Comparison of ENCODE assay signal across 8 mouse cellular contexts in genomic region chr13:99152305-99152930, GRCm38 (mm10). TPM values are rescaled to one million over a fixed set of nuclear protein-coding genes. Genes with fewer than 3 reads are reported as not detected.
DNase-seq lines count a peak whose midpoint lies in the region; ATAC-seq and TF ChIP-seq lines count a peak whose summit lies in the region.

No protein-coding gene starts in this region.

- no peak overlapping the region for H3K27ac ChIP-seq in kidney, embryonic 15.5 days
- peak overlapping the region; percentile 6; the same call in 1 of the 2 replicates for H3K27ac ChIP-seq in limb, embryonic 13.5 days
- H3K27ac ChIP-seq in thymus, adult 2 months (ENCODE audit: control insufficient read depth, insufficient read depth, low read length) = no peak overlapping the region

- no peak for ATAC-seq in kidney, embryonic 15.5 days (replicated peaks; ENCODE audit: low FRiP score)
- peak; percentile 70 for ATAC-seq in Patski
- ATAC-seq in limb, embryonic 13.5 days (ENCODE audit: low FRiP score, low read depth) = no peak
- ATAC-seq in erythroblast, adult 5-6 weeks (replicated peaks; ENCODE audit: low FRiP score, poor library complexity, severe bottlenecking) = no peak

- WGBS in kidney, embryonic 15.5 days = 13% methylated on average over 18 of the region's 18 CpGs
- 9% methylated on average over 18 of the region's 18 CpGs for whole genome bisulfite sequencing in limb, embryonic 13.5 days
- 6% methylated on average over 18 of the region's 18 CpGs for WGBS in thymus, adult 2 months

- no peak for TF ChIP-seq POLR2A in thymus, adult 2 months (IDR thresholded peaks at IDR 0.05; ENCODE audit: control insufficient read depth, extremely low read depth, insufficient read depth, low read length, poor library complexity)

- H3K36me3 ChIP-seq in kidney, embryonic 15.5 days = no peaks in the 10 kb centered on the region
- no peaks in the 10 kb centered on the region for H3K36me3 ChIP-seq in limb, embryonic 13.5 days
- no peaks in the 10 kb centered on the region for H3K36me3 ChIP-seq in thymus, adult 2 months (ENCODE audit: control insufficient read depth, insufficient read depth, low read length)

- POLR2A ChIA-PET in Patski (lab: Charles Lee) = no interaction called here

- H3K9me3 ChIP-seq in kidney, embryonic 15.5 days (replicated peaks) = peaks cover 3% of the 10 kb centered on the region; the same call in 1 of the 2 replicates
- H3K9me3 ChIP-seq in limb, embryonic 13.5 days = peaks cover 7% of the 10 kb centered on the region; the same call in 1 of the 2 replicates

- TF ChIP-seq CTCF in Patski (IDR thresholded peaks at IDR 0.05) = no peak
- TF ChIP-seq CTCF in thymus, adult 2 months (IDR thresholded peaks at IDR 0.05; ENCODE audit: borderline replicate concordance, control insufficient read depth, extremely low read depth, insufficient read depth, low read length, poor library complexity) = no peak

- peaks cover 19% of the 10 kb centered on the region for H3K4me1 ChIP-seq in kidney, embryonic 15.5 days
- H3K4me1 ChIP-seq in limb, embryonic 13.5 days = peaks cover 27% of the 10 kb centered on the region
- H3K4me1 ChIP-seq in thymus, adult 2 months (replicated peaks; ENCODE audit: control insufficient read depth, insufficient read depth, low read length) = 0 out of 2 replicates have a peak, but pooled peaks cover 4% of the 10 kb centered on the region

- H3K4me2 ChIP-seq in kidney, embryonic 15.5 days = peak overlapping the region; percentile 40
- peak overlapping the region; percentile 52 for H3K4me2 ChIP-seq in limb, embryonic 13.5 days (replicated peaks)

- no peak for DNase-seq in kidney, adult 18-20 months
- peak; percentile 88 for DNase-seq in Patski (ENCODE audit: low read depth, low spot score)
- DNase-seq in embryo, embryonic 11 days = peak; percentile 43
- no peak for DNase-seq in thymus, adult 2 months
- DNase-seq in frontal cortex, postnatal 10 days (ENCODE audit: low spot score in 2 of 2) = no peak

- peaks cover 15% of the 10 kb centered on the region; the same call in 1 of the 2 replicates for H3K27me3 ChIP-seq in kidney, embryonic 15.5 days
- no peaks in the 10 kb centered on the region for H3K27me3 ChIP-seq in Patski
- H3K27me3 ChIP-seq in limb, embryonic 13.5 days = peaks cover 16% of the 10 kb centered on the region
- no peaks in the 10 kb centered on the region; the same call in 1 of the 2 replicates for H3K27me3 ChIP-seq in thymus, adult 2 months (ENCODE audit: control insufficient read depth, insufficient read depth, low read length)

- no peak overlapping the region for H3K9ac ChIP-seq in kidney, embryonic 15.5 days
- no peak overlapping the region for H3K9ac ChIP-seq in limb, embryonic 13.5 days

- H3K4me3 ChIP-seq in kidney, embryonic 15.5 days (replicated peaks) = no peak overlapping the region
- H3K4me3 ChIP-seq in limb, embryonic 13.5 days = 0 out of 2 replicates have a peak overlapping the region, but pooled peaks have one; percentile 6
- no peak overlapping the region for H3K4me3 ChIP-seq in thymus, adult 2 months (ENCODE audit: control insufficient read depth, insufficient read depth, low read length)

- in situ Hi-C loops in Patski (cut with MboI; ENCODE audit: low pct_unique_long_range_greater_than_20kb) = loop anchor here (25.0 kb wide), 1 partner anchor 685 kb away; no protein-coding TSS in a partner anchor

- CTCF ChIA-PET in Patski (lab: Charles Lee) = interaction anchor here (1.2 to 1.6 kb wide), 2 partner anchors 14 kb away, joined by 3 to 4 read pairs; no protein-coding TSS in a partner anchor

RNA-seq across cellular contexts. Expression of gene Zfp366, which starts 32.2 kb away (rescaled TPM):
- polyA plus RNA-seq in kidney, embryonic 15.5 days (2015; fragmentation: Nextera tagmentation; extraction: Ambion mirVana) = 0.99 and 1.1 TPM in 2 replicates
- 0.01 TPM for polyA plus RNA-seq in Patski (2021)
- 0.52 and 0.56 TPM in 2 replicates for polyA plus RNA-seq in limb, embryonic 13.5 days (2015; fragmentation: Nextera tagmentation; extraction: Ambion mirVana)
- 4.1 and 5.9 TPM in 2 replicates for polyA plus RNA-seq in thymus, adult 2 months (2012; rRNA removed)
- total RNA-seq in erythroblast, adult 5-6 weeks (2015; ENCODE audit: low replicate concordance) = 0.42 TPM in 1 of 2 replicates, not detected in the other
- total RNA-seq in erythroblast, adult 5-6 weeks (2017; ENCODE audit: low replicate concordance) = 0.14 and 0.17 TPM in 2 replicates

Comparison
In these comparisons a context has a peak if more than half of its experiments do, and no peak if none do; other contexts are left out.
1. DNase-seq: peak in Patski (single experiment) and embryo, embryonic 11 days (single experiment); none in kidney, adult 18-20 months (single experiment), thymus, adult 2 months (single experiment) and frontal cortex, postnatal 10 days (0 of 2).